Mouse (Mus musculus): ENCODE data around the gene Tmem181a. TPM values are rescaled to one million over a fixed set of nuclear protein-coding genes. Genes with fewer than 3 reads are reported as not detected.
"Not testable (repeated sequence)": the region's sequence is repeated elsewhere in the genome, so short reads cannot be mapped to it uniquely, and the experiment has no call there.

The Tmem181a gene
- polyA plus RNA-seq, 1 experiment from 2014 or later, result 52.4 TPM

DNA sequence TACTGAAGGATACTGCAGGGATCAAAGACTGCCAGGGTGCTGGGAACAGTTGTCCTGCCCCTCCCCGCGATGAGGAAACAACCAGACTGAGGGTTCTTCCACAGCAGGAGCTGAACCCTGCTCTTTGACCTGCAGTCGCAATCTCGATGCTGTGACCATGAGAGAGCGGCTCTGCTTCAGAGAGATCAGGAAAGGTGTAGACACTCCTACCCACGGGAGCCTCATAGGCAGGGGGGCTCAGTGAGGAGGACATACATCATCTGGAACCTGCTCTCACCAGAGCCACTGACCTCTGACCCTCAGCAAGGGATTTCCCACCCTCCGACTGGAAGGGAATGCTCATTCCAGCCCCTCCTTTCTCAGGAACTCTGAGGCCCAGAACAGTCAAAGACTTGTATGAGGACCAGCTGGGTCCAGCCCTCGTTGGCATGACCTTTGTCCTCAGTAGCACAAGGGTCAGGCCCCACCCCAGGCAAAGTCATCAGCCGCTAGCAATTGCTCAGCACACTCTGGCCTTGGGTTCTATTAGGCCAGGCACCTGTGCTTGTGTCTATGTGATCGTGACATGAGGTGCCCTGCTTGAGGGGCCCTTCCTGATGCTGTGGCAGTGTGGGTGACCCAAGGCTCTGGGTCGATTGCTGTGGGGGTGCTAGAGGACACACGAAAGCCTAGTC is 43.7 kb downstream of the Tmem181a start:
- not testable (repeated sequence) for H3K9me3 ChIP-seq (ENCODE audit: control insufficient read depth, low read length); H3K27me3 ChIP-seq (replicated peaks; ENCODE audit: control insufficient read depth, insufficient read depth, low read length); H3K9ac ChIP-seq (replicated peaks; ENCODE audit: low read depth, low read length); H3K4me1 ChIP-seq (replicated peaks; ENCODE audit: control insufficient read depth, insufficient read depth, low read length); H3K27ac ChIP-seq (ENCODE audit: low read length); ATAC-seq; H3K36me3 ChIP-seq (ENCODE audit: control insufficient read depth, insufficient read depth); H3K4me3 ChIP-seq (replicated peaks; ENCODE audit: low read length); H3K4me2 ChIP-seq (ENCODE audit: low read length)
- 84% methylated on average over 5 of the region's 12 CpGs for WGBS

DNA sequence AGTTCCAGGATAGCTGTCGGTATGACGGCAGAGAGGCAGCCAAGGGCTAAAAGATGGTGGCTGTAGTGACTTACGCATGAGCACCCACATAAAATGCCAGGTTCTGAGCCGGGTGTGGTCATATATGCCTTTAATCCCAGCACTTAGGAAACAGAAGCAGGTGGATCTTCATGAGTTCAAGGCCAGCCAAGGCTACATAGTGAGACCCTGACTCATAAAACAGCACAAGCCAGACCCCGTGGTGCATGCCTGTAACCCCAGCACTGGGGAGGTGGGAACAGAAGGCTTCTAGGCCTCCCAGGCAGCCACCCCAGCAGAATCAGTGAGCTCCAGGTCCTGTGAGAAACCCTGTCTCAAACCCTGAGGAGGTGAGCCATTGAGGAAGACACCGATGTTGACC is 48.2 kb downstream of the Tmem181a start:
- not testable (repeated sequence) for H3K4me2 ChIP-seq (ENCODE audit: low read length); H3K9ac ChIP-seq (replicated peaks; ENCODE audit: low read depth, low read length); ATAC-seq; H3K36me3 ChIP-seq (ENCODE audit: control insufficient read depth, insufficient read depth); H3K4me3 ChIP-seq (replicated peaks; ENCODE audit: low read length); H3K9me3 ChIP-seq (ENCODE audit: control insufficient read depth, low read length); H3K4me1 ChIP-seq (replicated peaks; ENCODE audit: control insufficient read depth, insufficient read depth, low read length); H3K27me3 ChIP-seq (replicated peaks; ENCODE audit: control insufficient read depth, insufficient read depth, low read length); H3K27ac ChIP-seq (ENCODE audit: low read length)
- WGBS, result 95% methylated on average over 5 of the region's 6 CpGs

DNA sequence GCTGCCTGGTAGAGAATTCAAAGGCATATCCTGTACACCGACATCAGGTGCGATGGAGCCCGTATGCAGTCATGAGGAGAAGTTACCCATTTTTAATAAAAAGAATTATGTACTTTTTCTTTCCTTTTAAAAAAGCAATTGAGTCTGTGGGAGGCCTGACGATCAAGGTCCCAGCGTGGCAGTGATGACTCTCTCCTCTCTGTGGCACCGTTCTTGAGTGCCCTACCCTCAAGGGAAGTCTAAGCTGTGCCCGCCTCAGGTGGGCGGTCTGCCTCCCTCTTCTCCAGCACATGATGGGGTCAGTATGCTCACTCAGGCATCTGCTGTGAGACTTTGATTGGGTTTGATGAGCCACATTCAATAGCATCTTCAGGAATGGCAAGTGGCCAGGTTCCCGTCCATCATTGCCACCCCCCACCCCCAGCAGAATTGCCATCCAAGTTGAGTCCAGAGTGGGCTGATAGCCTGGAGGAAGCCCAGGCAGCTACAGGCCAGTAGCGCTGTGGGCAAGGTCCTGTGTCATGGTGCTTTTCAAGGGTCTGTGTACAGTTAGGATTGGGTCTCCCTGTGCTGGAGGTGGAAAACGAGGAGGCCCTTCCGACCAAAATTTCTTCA is 49.1 kb downstream of the Tmem181a start:
- not testable (repeated sequence) for H3K9ac ChIP-seq (replicated peaks; ENCODE audit: low read depth, low read length); H3K36me3 ChIP-seq (ENCODE audit: control insufficient read depth, insufficient read depth); H3K4me3 ChIP-seq (replicated peaks; ENCODE audit: low read length); H3K27ac ChIP-seq (ENCODE audit: low read length); ATAC-seq; H3K4me2 ChIP-seq (ENCODE audit: low read length); H3K9me3 ChIP-seq (ENCODE audit: control insufficient read depth, low read length); H3K27me3 ChIP-seq (replicated peaks; ENCODE audit: control insufficient read depth, insufficient read depth, low read length); H3K4me1 ChIP-seq (replicated peaks; ENCODE audit: control insufficient read depth, insufficient read depth, low read length)
- WGBS, result 91% methylated on average over 12 of the region's 12 CpGs

DNA sequence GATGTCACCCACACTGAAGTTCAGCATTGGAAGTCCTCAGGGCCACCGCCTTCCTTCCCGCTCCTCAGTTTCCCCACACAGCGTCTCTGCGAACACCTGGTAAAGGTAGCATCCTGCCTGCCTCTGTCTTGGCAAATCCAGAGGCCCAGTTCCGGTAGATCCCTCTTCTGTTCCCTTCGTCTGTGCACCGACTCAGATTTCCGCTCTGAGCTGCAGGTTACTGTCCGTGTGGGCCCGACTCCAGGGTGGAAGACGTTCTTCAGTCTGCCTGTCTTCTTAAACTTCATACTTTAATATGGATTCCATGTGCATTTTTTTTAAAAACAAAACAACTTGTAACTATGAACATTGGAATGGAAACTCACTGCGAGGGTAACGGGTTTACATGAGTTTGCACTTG is 49.8 kb downstream of the Tmem181a start:
- H3K4me2 ChIP-seq (ENCODE audit: low read length); ATAC-seq; H3K4me3 ChIP-seq (replicated peaks; ENCODE audit: low read length); H3K9ac ChIP-seq (replicated peaks; ENCODE audit: low read depth, low read length); H3K4me1 ChIP-seq (replicated peaks; ENCODE audit: control insufficient read depth, insufficient read depth, low read length); H3K9me3 ChIP-seq (ENCODE audit: control insufficient read depth, low read length); H3K27ac ChIP-seq (ENCODE audit: low read length); H3K27me3 ChIP-seq (replicated peaks; ENCODE audit: control insufficient read depth, insufficient read depth, low read length); H3K36me3 ChIP-seq (ENCODE audit: control insufficient read depth, insufficient read depth): not testable (repeated sequence)
- 95% methylated on average over 9 of the region's 13 CpGs for WGBS

DNA sequence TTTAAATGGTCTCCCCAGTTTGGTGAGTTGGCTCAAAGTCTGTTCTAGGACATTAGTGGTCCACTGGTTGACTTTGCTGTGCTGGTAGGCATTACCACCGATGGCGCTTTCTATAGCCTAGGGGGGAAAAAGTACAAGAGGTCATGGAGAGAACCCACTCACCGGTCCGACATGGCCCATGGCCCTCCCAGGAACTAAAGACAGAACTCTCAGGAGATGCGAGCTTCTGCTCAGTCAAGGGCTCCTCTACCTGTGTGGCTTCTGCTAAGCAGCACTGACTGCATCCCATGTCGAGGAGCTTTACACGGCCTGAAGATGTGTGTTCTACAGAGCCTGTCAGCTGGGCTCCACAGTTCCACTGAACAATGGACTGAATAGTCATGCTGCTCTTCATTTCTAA is 55.1 kb downstream of the Tmem181a start:
- 94% methylated on average over 7 of the region's 7 CpGs for WGBS
- not testable (repeated sequence) for H3K9me3 ChIP-seq (ENCODE audit: control insufficient read depth, low read length); H3K36me3 ChIP-seq (ENCODE audit: control insufficient read depth, insufficient read depth); H3K4me3 ChIP-seq (replicated peaks; ENCODE audit: low read length); H3K27ac ChIP-seq (ENCODE audit: low read length); H3K9ac ChIP-seq (replicated peaks; ENCODE audit: low read depth, low read length); H3K4me2 ChIP-seq (ENCODE audit: low read length); ATAC-seq; H3K27me3 ChIP-seq (replicated peaks; ENCODE audit: control insufficient read depth, insufficient read depth, low read length); H3K4me1 ChIP-seq (replicated peaks; ENCODE audit: control insufficient read depth, insufficient read depth, low read length)

DNA sequence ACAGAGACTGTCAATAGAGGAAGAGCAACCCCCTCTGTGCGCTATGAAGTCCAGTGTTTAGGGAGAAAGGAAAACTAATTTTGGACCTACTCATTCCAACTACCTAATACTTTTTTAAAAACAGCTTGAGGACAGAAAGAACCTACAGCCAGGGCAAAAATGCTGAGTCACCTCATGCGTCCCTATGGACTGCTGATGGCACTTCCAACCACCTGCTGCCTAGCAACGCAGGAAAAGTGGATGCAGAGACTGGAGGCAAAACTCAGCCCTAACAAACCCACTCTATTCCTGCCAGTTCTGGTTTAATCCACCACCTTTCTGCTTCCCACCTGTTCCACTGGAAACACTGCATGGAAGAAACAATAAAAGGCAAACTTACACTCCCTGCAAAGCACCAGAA is 56.1 kb downstream of the Tmem181a start:
- not testable (repeated sequence) for H3K4me1 ChIP-seq (replicated peaks; ENCODE audit: control insufficient read depth, insufficient read depth, low read length); H3K27ac ChIP-seq (ENCODE audit: low read length); H3K9me3 ChIP-seq (ENCODE audit: control insufficient read depth, low read length); H3K4me3 ChIP-seq (replicated peaks; ENCODE audit: low read length); ATAC-seq; H3K4me2 ChIP-seq (ENCODE audit: low read length); H3K36me3 ChIP-seq (ENCODE audit: control insufficient read depth, insufficient read depth); H3K9ac ChIP-seq (replicated peaks; ENCODE audit: low read depth, low read length); H3K27me3 ChIP-seq (replicated peaks; ENCODE audit: control insufficient read depth, insufficient read depth, low read length)
- WGBS, result 71% methylated on average over 3 of the region's 3 CpGs

DNA sequence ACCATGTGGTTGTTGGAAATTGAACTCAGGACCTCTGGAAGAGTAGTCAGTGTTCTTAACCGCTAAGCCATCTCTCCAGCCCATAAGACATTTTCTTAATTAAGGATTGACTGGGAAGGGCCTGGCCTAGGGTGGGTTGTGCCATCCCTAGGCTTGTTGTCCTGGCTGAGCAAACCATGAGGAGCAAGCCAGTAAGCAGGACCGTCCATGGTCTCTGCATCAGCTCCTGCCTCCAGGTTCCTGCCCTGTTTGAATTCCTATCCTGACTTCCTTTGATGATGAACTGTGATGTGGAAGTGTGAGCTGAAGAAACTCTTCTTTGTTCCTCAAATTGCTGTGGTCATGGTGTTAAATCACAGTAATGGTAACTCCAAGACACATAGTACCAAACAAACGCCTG is 57.8 kb downstream of the Tmem181a start:
- H3K27ac ChIP-seq (ENCODE audit: low read length); H3K9ac ChIP-seq (replicated peaks; ENCODE audit: low read depth, low read length); H3K36me3 ChIP-seq (ENCODE audit: control insufficient read depth, insufficient read depth); H3K27me3 ChIP-seq (replicated peaks; ENCODE audit: control insufficient read depth, insufficient read depth, low read length); ATAC-seq; H3K4me1 ChIP-seq (replicated peaks; ENCODE audit: control insufficient read depth, insufficient read depth, low read length); H3K4me2 ChIP-seq (ENCODE audit: low read length); H3K9me3 ChIP-seq (ENCODE audit: control insufficient read depth, low read length); H3K4me3 ChIP-seq (replicated peaks; ENCODE audit: low read length): not testable (repeated sequence)
- 95% methylated on average over 2 of the region's 3 CpGs for WGBS

DNA sequence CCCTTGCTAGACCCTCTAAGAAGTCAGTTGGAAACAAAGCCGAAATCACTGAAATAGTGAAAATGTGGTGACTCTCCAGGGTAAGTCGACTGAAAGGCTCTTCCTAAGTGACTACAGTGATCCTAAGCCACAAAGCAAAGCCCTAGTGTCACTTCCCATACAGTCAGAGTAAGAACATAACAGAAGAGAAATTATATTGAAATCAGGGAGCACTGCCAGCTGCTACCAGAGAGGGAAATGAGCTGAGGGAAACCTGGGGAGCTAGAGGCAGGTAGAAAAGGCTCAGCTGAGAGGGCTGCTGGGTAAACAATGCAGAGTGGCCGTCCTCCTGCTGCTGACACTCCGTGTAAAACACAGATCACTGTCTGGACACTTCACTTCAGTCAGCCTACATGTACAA is 59.0 kb downstream of the Tmem181a start:
- 44% methylated on average over 2 of the region's 4 CpGs for WGBS

DNA sequence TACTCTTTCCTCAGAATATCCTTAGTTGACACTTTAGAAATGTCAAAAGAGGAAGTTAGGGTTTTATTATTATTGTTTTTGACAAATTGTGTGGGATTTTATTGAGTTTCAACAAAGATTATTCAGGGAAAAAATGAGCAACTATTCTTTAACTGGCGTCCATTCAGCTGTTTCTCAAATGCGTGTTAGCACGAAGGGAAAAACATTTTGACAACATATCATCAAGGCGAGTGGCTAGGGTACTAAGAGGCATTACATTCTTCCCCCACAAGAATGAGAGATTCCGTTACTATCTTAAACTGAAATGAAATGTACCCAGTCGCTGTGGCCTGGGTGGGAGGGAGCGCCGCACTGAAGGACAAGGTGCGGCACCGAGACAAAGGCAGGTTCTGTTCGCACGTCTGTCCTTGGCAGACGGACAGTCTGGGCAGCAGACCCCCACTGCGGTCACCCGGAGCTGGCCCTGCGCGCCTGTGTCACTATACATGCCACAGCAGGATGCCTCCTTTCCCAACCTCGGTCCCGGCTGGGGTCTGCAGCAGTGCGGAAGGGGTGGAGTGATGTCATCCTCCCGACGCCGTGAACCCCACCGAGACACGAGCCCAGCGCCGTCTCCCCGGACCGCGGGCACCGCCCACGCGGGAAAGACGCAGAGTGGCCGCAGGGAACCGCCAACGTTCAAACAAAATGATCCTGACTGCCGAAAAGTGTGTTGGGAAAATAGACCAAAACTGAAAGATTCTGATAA is 59.9 kb downstream of the Tmem181a start:
- not testable (repeated sequence) for H3K27ac ChIP-seq (ENCODE audit: low read length); H3K9me3 ChIP-seq (ENCODE audit: control insufficient read depth, low read length); H3K36me3 ChIP-seq (ENCODE audit: control insufficient read depth, insufficient read depth); H3K27me3 ChIP-seq (replicated peaks; ENCODE audit: control insufficient read depth, insufficient read depth, low read length); H3K4me1 ChIP-seq (replicated peaks; ENCODE audit: control insufficient read depth, insufficient read depth, low read length)
- peak overlapping the region; percentile 44 for H3K4me3 ChIP-seq (replicated peaks; ENCODE audit: low read length)
- H3K4me2 ChIP-seq (ENCODE audit: low read length), result peak overlapping the region; percentile 51
- H3K9ac ChIP-seq (replicated peaks; ENCODE audit: low read depth, low read length), result peak overlapping the region; percentile 51; the same call in 1 of the 2 replicates
- under 1% methylated on average over 35 of the region's 38 CpGs for WGBS
- ATAC-seq, result peak; percentile 34; the same call in 1 of the 2 replicates

More for the DNA sequence above, 59.0 kb downstream of the Tmem181a start:
- not testable (repeated sequence) for H3K4me2 ChIP-seq (ENCODE audit: low read length); H3K9me3 ChIP-seq (ENCODE audit: control insufficient read depth, low read length); ATAC-seq; H3K4me1 ChIP-seq (replicated peaks; ENCODE audit: control insufficient read depth, insufficient read depth, low read length); H3K4me3 ChIP-seq (replicated peaks; ENCODE audit: low read length); H3K36me3 ChIP-seq (ENCODE audit: control insufficient read depth, insufficient read depth); H3K27me3 ChIP-seq (replicated peaks; ENCODE audit: control insufficient read depth, insufficient read depth, low read length); H3K9ac ChIP-seq (replicated peaks; ENCODE audit: low read depth, low read length); H3K27ac ChIP-seq (ENCODE audit: low read length)
